ENCODE assay signal across 22 mouse cellular contexts in genomic region chr5:129243120-129243519, GRCm38 (mm10).
DNase-seq lines count a peak whose midpoint lies in the region; ATAC-seq lines count a peak whose summit lies in the region.
"Had no signal": no experiment of that assay in that cellular context is flagged by ENCODE, and none has a peak within 500 bp of the region (broad histone marks: within the 10 kb centered on the region; RNA-seq: fewer than 3 reads in every experiment).

No protein-coding gene starts in this region.

- H3K27ac ChIP-seq in hindbrain, embryonic 14.5 days: 0 out of 2 replicates have a peak overlapping the region, but pooled peaks have one; percentile 26
- H3K27ac ChIP-seq in hindbrain, embryonic 13.5 days: no peak overlapping the region
- H3K27ac ChIP-seq: embryonic facial prominence, embryonic 10.5 days; embryonic facial prominence, embryonic 12.5 days; forebrain, embryonic 13.5 days; forebrain, embryonic 15.5 days had no signal

- 71% methylated on average over 4 of the region's 4 CpGs for whole genome bisulfite sequencing in hindbrain, embryonic 14.5 days
- 61% methylated on average over 4 of the region's 4 CpGs for WGBS in hindbrain, embryonic 13.5 days

- H3K9me3 ChIP-seq in hindbrain, embryonic 14.5 days (ENCODE audit: control insufficient read depth, low read length): no peaks in the 10 kb centered on the region
- no peaks in the 10 kb centered on the region for H3K9me3 ChIP-seq in hindbrain, embryonic 13.5 days
- H3K9me3 ChIP-seq: embryonic facial prominence, embryonic 10.5 days; embryonic facial prominence, embryonic 12.5 days; forebrain, embryonic 13.5 days; forebrain, embryonic 15.5 days had no signal

- ATAC-seq in hindbrain, embryonic 14.5 days (ENCODE audit: low FRiP score): no peak
- no peak for ATAC-seq in hindbrain, embryonic 13.5 days (ENCODE audit: low FRiP score)
- ATAC-seq: activated CD4-positive, CD25-positive, alpha-beta regulatory T cell, adult 4 months; forebrain, embryonic 13.5 days; forebrain, embryonic 15.5 days; forebrain, postnatal 0 days; Patski had no signal

- no peak for DNase-seq in hindbrain, embryonic 14.5 days (ENCODE audit: low spot score)
- DNase-seq in ES-CJ7 (ENCODE audit: low read depth, low spot score) (peak; percentile 39), ZHBTc4 (ENCODE audit: low read depth, low spot score) (peak; percentile 60)
- DNase-seq in gastrocnemius, adult 8-10 months (ENCODE audit: low spot score in 2 of 2): no peak
- no peak for DNase-seq in urinary bladder, postnatal 10 days (ENCODE audit: low spot score)
- DNase-seq: adrenal gland, adult 8-10 months; adrenal gland, postnatal 14 days; adrenal gland, postnatal 36 days; cerebellum, adult 11-12 months; cerebellum, adult 2 months; cerebellum, adult 9-10 months; cerebellum, postnatal 10 days; cerebellum, postnatal 25 days; forebrain, postnatal 0 days had no signal

- H3K4me2 ChIP-seq in hindbrain, embryonic 14.5 days (replicated peaks): no peak overlapping the region
- H3K4me2 ChIP-seq in hindbrain, embryonic 13.5 days: no peak overlapping the region
- H3K4me2 ChIP-seq: embryonic facial prominence, embryonic 12.5 days; forebrain, embryonic 13.5 days; forebrain, embryonic 15.5 days had no signal

- H3K36me3 ChIP-seq in hindbrain, embryonic 14.5 days (replicated peaks; ENCODE audit: control insufficient read depth, insufficient read depth): no peaks in the 10 kb centered on the region
- no peaks in the 10 kb centered on the region for H3K36me3 ChIP-seq in hindbrain, embryonic 13.5 days
- H3K36me3 ChIP-seq: embryonic facial prominence, embryonic 10.5 days; embryonic facial prominence, embryonic 12.5 days; forebrain, embryonic 15.5 days; G1E had no signal

- H3K4me1 ChIP-seq in hindbrain, embryonic 14.5 days (replicated peaks; ENCODE audit: control insufficient read depth, insufficient read depth, low read length): 0 out of 2 replicates have a peak, but pooled peaks cover 4% of the 10 kb centered on the region
- H3K4me1 ChIP-seq in hindbrain, embryonic 13.5 days (replicated peaks): peaks cover 27% of the 10 kb centered on the region
- H3K4me1 ChIP-seq: embryonic facial prominence, embryonic 12.5 days; forebrain, embryonic 15.5 days had no signal

- H3K4me3 ChIP-seq in hindbrain, embryonic 14.5 days (replicated peaks; ENCODE audit: low read length): no peak overlapping the region
- no peak overlapping the region for H3K4me3 ChIP-seq in hindbrain, embryonic 13.5 days
- H3K4me3 ChIP-seq: embryonic facial prominence, embryonic 10.5 days; embryonic facial prominence, embryonic 12.5 days; forebrain, embryonic 13.5 days; forebrain, embryonic 15.5 days had no signal

- H3K27me3 ChIP-seq in hindbrain, embryonic 14.5 days (ENCODE audit: control insufficient read depth, insufficient read depth, low read length): no peaks in the 10 kb centered on the region
- H3K27me3 ChIP-seq in hindbrain, embryonic 13.5 days: 0 out of 2 replicates have a peak, but pooled peaks cover 4% of the 10 kb centered on the region
- H3K27me3 ChIP-seq: embryonic facial prominence, embryonic 12.5 days; forebrain, embryonic 13.5 days; forebrain, embryonic 15.5 days had no signal

- H3K9ac ChIP-seq in hindbrain, embryonic 14.5 days: no peak overlapping the region
- no peak overlapping the region for H3K9ac ChIP-seq in hindbrain, embryonic 13.5 days
- H3K9ac ChIP-seq: embryonic facial prominence, embryonic 12.5 days; forebrain, embryonic 13.5 days; forebrain, embryonic 15.5 days; forebrain, postnatal 0 days had no signal

Comparison
In these comparisons a context has a peak if more than half of its experiments do, and no peak if none do; other contexts are left out.
1. DNase-seq: peak in ES-CJ7 (single experiment) and ZHBTc4 (single experiment); none in hindbrain, embryonic 14.5 days (single experiment), gastrocnemius, adult 8-10 months (0 of 2) and urinary bladder, postnatal 10 days (single experiment).